Mouse (Mus musculus): ENCODE measurements around the gene Scimp. TPM values are rescaled to one million over a fixed set of nuclear protein-coding genes. Genes with fewer than 3 reads are reported as not detected.

The Scimp gene
- polyA plus RNA-seq, 1 experiment from 2014 or later: 0.62 TPM

- WGBS: 27% methylated on average over 2 of the region's 2 CpGs
- no peak overlapping the region for H3K4me3 ChIP-seq (ENCODE audit: control insufficient read depth in 1 of 2, insufficient read depth in 1 of 2, low read depth in 1 of 2, low read length in 2 of 2)
- peaks cover 4% of the 10 kb centered on the region; the same call in 1 of the 2 replicates for H3K9me3 ChIP-seq (ENCODE audit: control insufficient read depth, low read length)
- no peaks in the 10 kb centered on the region for H3K36me3 ChIP-seq (ENCODE audit: control insufficient read depth, insufficient read depth, low read length)
- no peak overlapping the region for H3K9ac ChIP-seq (ENCODE audit: low read length)
- no peak for ATAC-seq (ENCODE audit: insufficient number of reproducible peaks, insufficient read depth, low FRiP score, low read depth)
- H3K27me3 ChIP-seq (ENCODE audit: control insufficient read depth, insufficient read depth, low read length): no peaks in the 10 kb centered on the region
- no peak overlapping the region for H3K4me2 ChIP-seq (ENCODE audit: low read length)
- H3K4me1 ChIP-seq (ENCODE audit: control insufficient read depth in 2 of 2, insufficient read depth in 2 of 2, low read length in 2 of 2): no peaks in the 10 kb centered on the region
- no peak overlapping the region for H3K27ac ChIP-seq (replicated peaks in 1 of 2; ENCODE audit: control insufficient read depth in 1 of 2, insufficient read depth in 1 of 2, low read depth in 2 of 2, low read length in 2 of 2)
Observed at GRCm38 (mm10) chr11:70838610-70839009, 26.2 kb upstream of the Scimp start.

- no peak for ATAC-seq (ENCODE audit: insufficient number of reproducible peaks, insufficient read depth, low FRiP score, low read depth)
- Histone ChIP-seq H3K4me1 (ENCODE audit: control insufficient read depth in 2 of 2, insufficient read depth in 2 of 2, low read length in 2 of 2) (no peaks in the 10 kb centered on the region), H3K27ac (replicated peaks in 1 of 2; ENCODE audit: control insufficient read depth in 1 of 2, insufficient read depth in 1 of 2, low read depth in 2 of 2, low read length in 2 of 2) (no peak overlapping the region), H3K9ac (ENCODE audit: low read length) (no peak overlapping the region), H3K4me2 (ENCODE audit: low read length) (no peak overlapping the region), H3K27me3 (ENCODE audit: control insufficient read depth, insufficient read depth, low read length) (no peaks in the 10 kb centered on the region), H3K4me3 (ENCODE audit: control insufficient read depth in 1 of 2, insufficient read depth in 1 of 2, low read depth in 1 of 2, low read length in 2 of 2) (no peak overlapping the region), H3K36me3 (ENCODE audit: control insufficient read depth, insufficient read depth, low read length) (no peaks in the 10 kb centered on the region), H3K9me3 (ENCODE audit: control insufficient read depth, low read length) (peaks cover 4% of the 10 kb centered on the region)
- 89% methylated on average over 3 of the region's 3 CpGs for WGBS
Observed at GRCm38 (mm10) chr11:70837031-70837430, 24.6 kb upstream of the Scimp start.

- 60% methylated on average over 6 of the region's 6 CpGs for WGBS
- no peak overlapping the region for H3K27ac ChIP-seq (replicated peaks in 1 of 2; ENCODE audit: control insufficient read depth in 1 of 2, insufficient read depth in 1 of 2, low read depth in 2 of 2, low read length in 2 of 2)
- H3K27me3 ChIP-seq (ENCODE audit: control insufficient read depth, insufficient read depth, low read length): no peaks in the 10 kb centered on the region
- no peaks in the 10 kb centered on the region for H3K36me3 ChIP-seq (ENCODE audit: control insufficient read depth, insufficient read depth, low read length)
- no peaks in the 10 kb centered on the region for H3K4me1 ChIP-seq (ENCODE audit: control insufficient read depth in 2 of 2, insufficient read depth in 2 of 2, low read length in 2 of 2)
- no peak overlapping the region for H3K4me3 ChIP-seq (ENCODE audit: control insufficient read depth in 1 of 2, insufficient read depth in 1 of 2, low read depth in 1 of 2, low read length in 2 of 2)
- H3K4me2 ChIP-seq (ENCODE audit: low read length): no peak overlapping the region
- no peak for ATAC-seq (ENCODE audit: insufficient number of reproducible peaks, insufficient read depth, low FRiP score, low read depth)
- peaks cover 4% of the 10 kb centered on the region for H3K9me3 ChIP-seq (ENCODE audit: control insufficient read depth, low read length)
- H3K9ac ChIP-seq (ENCODE audit: low read length): no peak overlapping the region
Observed at GRCm38 (mm10) chr11:70835381-70835831, 23.0 kb upstream of the Scimp start.

- no peak overlapping the region for H3K27ac ChIP-seq (replicated peaks in 1 of 2; ENCODE audit: control insufficient read depth in 1 of 2, insufficient read depth in 1 of 2, low read depth in 2 of 2, low read length in 2 of 2)
- H3K4me3 ChIP-seq (ENCODE audit: control insufficient read depth in 1 of 2, insufficient read depth in 1 of 2, low read depth in 1 of 2, low read length in 2 of 2): no peak overlapping the region
- no peak for ATAC-seq (ENCODE audit: insufficient number of reproducible peaks, insufficient read depth, low FRiP score, low read depth)
- no peaks in the 10 kb centered on the region for H3K4me1 ChIP-seq (ENCODE audit: control insufficient read depth in 2 of 2, insufficient read depth in 2 of 2, low read length in 2 of 2)
- WGBS: 74% methylated on average over 3 of the region's 3 CpGs
- H3K27me3 ChIP-seq (ENCODE audit: control insufficient read depth, insufficient read depth, low read length): no peaks in the 10 kb centered on the region
- peaks cover 4% of the 10 kb centered on the region for H3K9me3 ChIP-seq (ENCODE audit: control insufficient read depth, low read length)
- no peak overlapping the region for H3K9ac ChIP-seq (ENCODE audit: low read length)
- H3K36me3 ChIP-seq (ENCODE audit: control insufficient read depth, insufficient read depth, low read length): no peaks in the 10 kb centered on the region
- no peak overlapping the region for H3K4me2 ChIP-seq (ENCODE audit: low read length)
Observed at GRCm38 (mm10) chr11:70833831-70834230, 21.4 kb upstream of the Scimp start.

- Histone ChIP-seq H3K27ac (replicated peaks in 1 of 2; ENCODE audit: control insufficient read depth in 1 of 2, insufficient read depth in 1 of 2, low read depth in 2 of 2, low read length in 2 of 2) (no peak overlapping the region), H3K9me3 (ENCODE audit: control insufficient read depth, low read length) (peaks cover 4% of the 10 kb centered on the region), H3K36me3 (ENCODE audit: control insufficient read depth, insufficient read depth, low read length) (no peaks in the 10 kb centered on the region), H3K27me3 (ENCODE audit: control insufficient read depth, insufficient read depth, low read length) (no peaks in the 10 kb centered on the region), H3K4me3 (ENCODE audit: control insufficient read depth in 1 of 2, insufficient read depth in 1 of 2, low read depth in 1 of 2, low read length in 2 of 2) (no peak overlapping the region), H3K9ac (ENCODE audit: low read length) (no peak overlapping the region), H3K4me1 (ENCODE audit: control insufficient read depth in 2 of 2, insufficient read depth in 2 of 2, low read length in 2 of 2) (no peaks in the 10 kb centered on the region), H3K4me2 (ENCODE audit: low read length) (no peak overlapping the region)
- ATAC-seq (ENCODE audit: insufficient number of reproducible peaks, insufficient read depth, low FRiP score, low read depth): no peak
Observed at GRCm38 (mm10) chr11:70833408-70833807, 21.0 kb upstream of the Scimp start.

GRCm38 (mm10) chr11:70831201-70831600, 18.8 kb upstream of the Scimp start:
- WGBS: 51% methylated on average over 3 of the region's 3 CpGs
- Histone ChIP-seq H3K36me3 (ENCODE audit: control insufficient read depth, insufficient read depth, low read length) (no peaks in the 10 kb centered on the region), H3K9ac (ENCODE audit: low read length) (no peak overlapping the region), H3K27ac (replicated peaks in 1 of 2; ENCODE audit: control insufficient read depth in 1 of 2, insufficient read depth in 1 of 2, low read depth in 2 of 2, low read length in 2 of 2) (no peak overlapping the region), H3K9me3 (ENCODE audit: control insufficient read depth, low read length) (peaks cover 4% of the 10 kb centered on the region), H3K27me3 (ENCODE audit: control insufficient read depth, insufficient read depth, low read length) (no peaks in the 10 kb centered on the region), H3K4me2 (ENCODE audit: low read length) (no peak overlapping the region), H3K4me1 (ENCODE audit: control insufficient read depth in 2 of 2, insufficient read depth in 2 of 2, low read length in 2 of 2) (no peaks in the 10 kb centered on the region), H3K4me3 (ENCODE audit: control insufficient read depth in 1 of 2, insufficient read depth in 1 of 2, low read depth in 1 of 2, low read length in 2 of 2) (no peak overlapping the region)
- no peak for ATAC-seq (ENCODE audit: insufficient number of reproducible peaks, insufficient read depth, low FRiP score, low read depth)

GRCm38 (mm10) chr11:70828975-70829615, 16.7 kb upstream of the Scimp start:
- H3K36me3 ChIP-seq (ENCODE audit: control insufficient read depth, insufficient read depth, low read length): no peaks in the 10 kb centered on the region
- H3K4me1 ChIP-seq (ENCODE audit: control insufficient read depth in 2 of 2, insufficient read depth in 2 of 2, low read length in 2 of 2): no peaks in the 10 kb centered on the region
- H3K9me3 ChIP-seq (ENCODE audit: control insufficient read depth, low read length): peaks cover 4% of the 10 kb centered on the region
- no peak for ATAC-seq (ENCODE audit: insufficient number of reproducible peaks, insufficient read depth, low FRiP score, low read depth)
- H3K4me3 ChIP-seq (ENCODE audit: control insufficient read depth in 1 of 2, insufficient read depth in 1 of 2, low read depth in 1 of 2, low read length in 2 of 2): no peak overlapping the region
- no peaks in the 10 kb centered on the region for H3K27me3 ChIP-seq (ENCODE audit: control insufficient read depth, insufficient read depth, low read length)
- H3K9ac ChIP-seq (ENCODE audit: low read length): no peak overlapping the region
- H3K4me2 ChIP-seq (ENCODE audit: low read length): no peak overlapping the region
- 82% methylated on average over 11 of the region's 11 CpGs for WGBS
- H3K27ac ChIP-seq (replicated peaks in 1 of 2; ENCODE audit: control insufficient read depth in 1 of 2, insufficient read depth in 1 of 2, low read depth in 2 of 2, low read length in 2 of 2): no peak overlapping the region

GRCm38 (mm10) chr11:70826207-70826606, 13.8 kb upstream of the Scimp start:
- Histone ChIP-seq H3K36me3 (ENCODE audit: control insufficient read depth, insufficient read depth, low read length) (no peaks in the 10 kb centered on the region), H3K27me3 (ENCODE audit: control insufficient read depth, insufficient read depth, low read length) (no peaks in the 10 kb centered on the region), H3K9me3 (ENCODE audit: control insufficient read depth, low read length) (no peaks in the 10 kb centered on the region), H3K4me1 (ENCODE audit: control insufficient read depth in 2 of 2, insufficient read depth in 2 of 2, low read length in 2 of 2) (peaks cover 4 to 7% of the 10 kb centered on the region in 2 experiments), H3K4me2 (ENCODE audit: low read length) (no peak overlapping the region), H3K4me3 (ENCODE audit: control insufficient read depth in 1 of 2, insufficient read depth in 1 of 2, low read depth in 1 of 2, low read length in 2 of 2) (no peak overlapping the region), H3K27ac (replicated peaks in 1 of 2; ENCODE audit: control insufficient read depth in 1 of 2, insufficient read depth in 1 of 2, low read depth in 2 of 2, low read length in 2 of 2) (no peak overlapping the region), H3K9ac (ENCODE audit: low read length) (no peak overlapping the region)
- WGBS: 77% methylated on average over 2 of the region's 2 CpGs
- no peak for ATAC-seq (ENCODE audit: insufficient number of reproducible peaks, insufficient read depth, low FRiP score, low read depth)
